24 mouse cellular contexts compared by ENCODE assay signal in genomic region chr16:5578333-5578732, GRCm38 (mm10).
DNase-seq lines count a peak whose midpoint lies in the region; ATAC-seq and TF ChIP-seq lines count a peak whose summit lies in the region.
"Had no signal": no experiment of that assay in that cellular context is flagged by ENCODE, and none has a peak within 500 bp of the region (broad histone marks: within the 10 kb centered on the region; RNA-seq: fewer than 3 reads in every experiment).

No protein-coding gene starts in this region.

- peak; percentile 58 for DNase-seq in forebrain, embryonic 14.5 days (ENCODE audit: low spot score)
- no peak for DNase-seq in neural tube, embryonic 10.5 days (ENCODE audit: extremely low spot score, low spot score)
- DNase-seq in midbrain, postnatal 0 days (ENCODE audit: low spot score) = peak; percentile 11
- DNase-seq in heart, postnatal 14 days = no peak
- DNase-seq: adrenal gland, postnatal 36 days; cerebellum, adult 2 months; cerebellum, postnatal 25 days; heart, adult 2 months; kidney, adult 11 months; kidney, postnatal 25 days; lung, postnatal 4 days; right cerebral cortex, adult 18-20 months; spleen, adult 18-20 months had no signal

- H3K36me3 ChIP-seq in forebrain, embryonic 14.5 days (ENCODE audit: control insufficient read depth, insufficient read depth, low read length) = no peaks in the 10 kb centered on the region
- no peaks in the 10 kb centered on the region for H3K36me3 ChIP-seq in forebrain, embryonic 13.5 days (ENCODE audit: poor library complexity, severe bottlenecking)
- H3K36me3 ChIP-seq in neural tube, embryonic 13.5 days = no peaks in the 10 kb centered on the region
- no peaks in the 10 kb centered on the region for H3K36me3 ChIP-seq in midbrain, embryonic 12.5 days
- no peaks in the 10 kb centered on the region for H3K36me3 ChIP-seq in midbrain, postnatal 0 days (ENCODE audit: insufficient read depth, low read length)
- no peaks in the 10 kb centered on the region for H3K36me3 ChIP-seq in kidney, embryonic 16.5 days (ENCODE audit: insufficient read depth, low read length)
- H3K36me3 ChIP-seq: heart, embryonic 12.5 days; limb, embryonic 12.5 days; liver, embryonic 15.5 days had no signal

- intact Hi-C loops in heart, postnatal 14 days (cut with DNase I) = no loop called here

- ATAC-seq in forebrain, embryonic 14.5 days = no peak; the same call in 1 of the 2 replicates
- no peak for ATAC-seq in forebrain, embryonic 13.5 days
- no peak for ATAC-seq in neural tube, embryonic 13.5 days (ENCODE audit: low read depth)
- peak; percentile 38; the same call in 1 of the 2 replicates for ATAC-seq in midbrain, embryonic 12.5 days (ENCODE audit: low FRiP score, low read depth)
- ATAC-seq in midbrain, postnatal 0 days (ENCODE audit: low FRiP score) = no peak
- ATAC-seq in kidney, embryonic 16.5 days (ENCODE audit: low FRiP score, low TSS enrichment) = no peak
- ATAC-seq: CD4-positive, CD25-positive, alpha-beta regulatory T cell, adult 4 months; inflammation-experienced regulatory T-cells, adult 6 months had no signal

- H3K27ac ChIP-seq in forebrain, embryonic 14.5 days (ENCODE audit: low read depth, low read length) = 0 out of 2 replicates have a peak overlapping the region, but pooled peaks have one; percentile 21
- no peak overlapping the region for H3K27ac ChIP-seq in forebrain, embryonic 13.5 days
- peak overlapping the region; percentile 29; the same call in 1 of the 2 replicates for H3K27ac ChIP-seq in neural tube, embryonic 13.5 days (replicated peaks)
- H3K27ac ChIP-seq in midbrain, embryonic 12.5 days (replicated peaks) = peak overlapping the region; percentile 39; the same call in 1 of the 2 replicates
- peak overlapping the region; percentile 47; the same call in 1 of the 2 replicates for H3K27ac ChIP-seq in midbrain, postnatal 0 days (ENCODE audit: low read depth, low read length)
- no peak overlapping the region for H3K27ac ChIP-seq in kidney, embryonic 16.5 days (ENCODE audit: low read length)
- H3K27ac ChIP-seq: heart, adult 2 months; left cerebral cortex, adult 2 months; limb, embryonic 12.5 days; liver, embryonic 15.5 days had no signal

- no peak overlapping the region for H3K9ac ChIP-seq in forebrain, embryonic 14.5 days (ENCODE audit: low read length)
- H3K9ac ChIP-seq in forebrain, embryonic 13.5 days = no peak overlapping the region
- H3K9ac ChIP-seq in neural tube, embryonic 13.5 days = no peak overlapping the region
- no peak overlapping the region for H3K9ac ChIP-seq in midbrain, embryonic 12.5 days (replicated peaks)
- no peak overlapping the region; the same call in 1 of the 2 replicates for H3K9ac ChIP-seq in midbrain, postnatal 0 days (replicated peaks; ENCODE audit: low read length, poor library complexity, severe bottlenecking)
- no peak overlapping the region for H3K9ac ChIP-seq in kidney, embryonic 16.5 days (replicated peaks; ENCODE audit: low read length)
- H3K9ac ChIP-seq: heart, embryonic 12.5 days; limb, embryonic 12.5 days; liver, embryonic 15.5 days had no signal

- 14% methylated on average over 3 of the region's 3 CpGs for WGBS in forebrain, embryonic 14.5 days
- WGBS in forebrain, embryonic 13.5 days = 13% methylated on average over 3 of the region's 3 CpGs
- 35% methylated on average over 3 of the region's 3 CpGs for WGBS in neural tube, embryonic 13.5 days
- 17% methylated on average over 3 of the region's 3 CpGs for WGBS in midbrain, embryonic 12.5 days
- WGBS in midbrain, postnatal 0 days = 15% methylated on average over 3 of the region's 3 CpGs
- WGBS in kidney, embryonic 16.5 days = 43% methylated on average over 3 of the region's 3 CpGs

- H3K27me3 ChIP-seq in forebrain, embryonic 14.5 days (replicated peaks; ENCODE audit: control insufficient read depth, insufficient read depth, low read length) = no peaks in the 10 kb centered on the region
- H3K27me3 ChIP-seq in forebrain, embryonic 13.5 days = no peaks in the 10 kb centered on the region
- no peaks in the 10 kb centered on the region for H3K27me3 ChIP-seq in neural tube, embryonic 13.5 days
- H3K27me3 ChIP-seq in midbrain, embryonic 12.5 days = no peaks in the 10 kb centered on the region
- no peaks in the 10 kb centered on the region for H3K27me3 ChIP-seq in midbrain, postnatal 0 days (ENCODE audit: insufficient read depth, low read length)
- H3K27me3 ChIP-seq in kidney, embryonic 16.5 days (ENCODE audit: insufficient read depth, low read length) = no peaks in the 10 kb centered on the region
- H3K27me3 ChIP-seq: heart, embryonic 12.5 days; limb, embryonic 12.5 days; liver, embryonic 15.5 days; megakaryocyte, embryonic 14.5 days had no signal

- no peak overlapping the region for H3K4me2 ChIP-seq in forebrain, embryonic 14.5 days (ENCODE audit: low read length)
- H3K4me2 ChIP-seq in forebrain, embryonic 13.5 days = no peak overlapping the region
- no peak overlapping the region for H3K4me2 ChIP-seq in neural tube, embryonic 13.5 days
- H3K4me2 ChIP-seq in midbrain, embryonic 12.5 days (replicated peaks) = no peak overlapping the region
- H3K4me2 ChIP-seq in midbrain, postnatal 0 days (ENCODE audit: low read depth, low read length, poor library complexity, severe bottlenecking) = no peak overlapping the region
- no peak overlapping the region for H3K4me2 ChIP-seq in kidney, embryonic 16.5 days (replicated peaks; ENCODE audit: low read depth, low read length)
- H3K4me2 ChIP-seq: heart, embryonic 12.5 days; limb, embryonic 12.5 days; liver, embryonic 15.5 days had no signal

- no peak overlapping the region for H3K4me3 ChIP-seq in forebrain, embryonic 14.5 days (ENCODE audit: low read depth, low read length)
- H3K4me3 ChIP-seq in forebrain, embryonic 13.5 days = no peak overlapping the region
- no peak overlapping the region for H3K4me3 ChIP-seq in neural tube, embryonic 13.5 days
- H3K4me3 ChIP-seq in midbrain, embryonic 12.5 days = no peak overlapping the region
- H3K4me3 ChIP-seq in midbrain, postnatal 0 days (ENCODE audit: low read depth, low read length) = no peak overlapping the region
- no peak overlapping the region for H3K4me3 ChIP-seq in kidney, embryonic 16.5 days (ENCODE audit: low read length)
- H3K4me3 ChIP-seq: heart, adult 2 months; heart, embryonic 12.5 days; left cerebral cortex, adult 2 months; limb, embryonic 12.5 days; liver, embryonic 15.5 days; megakaryocyte, embryonic 14.5 days had no signal

- 0 out of 2 replicates have a peak, but pooled peaks cover 3% of the 10 kb centered on the region for H3K9me3 ChIP-seq in forebrain, embryonic 14.5 days (replicated peaks; ENCODE audit: control insufficient read depth, low read length)
- no peaks in the 10 kb centered on the region; the same call in 1 of the 2 replicates for H3K9me3 ChIP-seq in forebrain, embryonic 13.5 days (replicated peaks)
- H3K9me3 ChIP-seq in neural tube, embryonic 13.5 days = peaks cover 3% of the 10 kb centered on the region; the same call in 1 of the 2 replicates
- H3K9me3 ChIP-seq in midbrain, embryonic 12.5 days = no peaks in the 10 kb centered on the region
- 0 out of 2 replicates have a peak, but pooled peaks cover 5% of the 10 kb centered on the region for H3K9me3 ChIP-seq in midbrain, postnatal 0 days (ENCODE audit: low read length)
- H3K9me3 ChIP-seq in kidney, embryonic 16.5 days (ENCODE audit: low read length) = no peaks in the 10 kb centered on the region
- H3K9me3 ChIP-seq: limb, embryonic 12.5 days; liver, embryonic 15.5 days had no signal

- H3K4me1 ChIP-seq in forebrain, embryonic 14.5 days (ENCODE audit: control insufficient read depth, insufficient read depth, low read length) = peaks cover 20% of the 10 kb centered on the region
- H3K4me1 ChIP-seq in forebrain, embryonic 13.5 days = peaks cover 24% of the 10 kb centered on the region
- peaks cover 30% of the 10 kb centered on the region for H3K4me1 ChIP-seq in neural tube, embryonic 13.5 days (replicated peaks)
- H3K4me1 ChIP-seq in midbrain, embryonic 12.5 days = peaks cover 15% of the 10 kb centered on the region
- no peaks in the 10 kb centered on the region for H3K4me1 ChIP-seq in midbrain, postnatal 0 days (ENCODE audit: insufficient read depth, low read length)
- H3K4me1 ChIP-seq in kidney, embryonic 16.5 days (ENCODE audit: insufficient read depth, low read length) = 0 out of 2 replicates have a peak, but pooled peaks cover 5% of the 10 kb centered on the region
- H3K4me1 ChIP-seq: heart, embryonic 12.5 days; liver, embryonic 15.5 days; megakaryocyte, embryonic 14.5 days had no signal

- TF ChIP-seq CTCF in midbrain, postnatal 0 days (IDR thresholded peaks at IDR 0.05) = no peak

Comparison
In these comparisons a context has a peak if more than half of its experiments do, and no peak if none do; other contexts are left out.
1. H3K27ac ChIP-seq: peak in forebrain, embryonic 14.5 days (single experiment), neural tube, embryonic 13.5 days (single experiment), midbrain, embryonic 12.5 days (single experiment) and midbrain, postnatal 0 days (single experiment); none in forebrain, embryonic 13.5 days (single experiment) and kidney, embryonic 16.5 days (single experiment).
2. DNase-seq: peak in forebrain, embryonic 14.5 days (single experiment) and midbrain, postnatal 0 days (single experiment); none in neural tube, embryonic 10.5 days (single experiment) and heart, postnatal 14 days (0 of 2).